In genomic region chr12:28667287-28667686, GRCm38 (mm10) we compare ENCODE assay signal across 19 mouse cellular contexts. TPM values are rescaled to one million over a fixed set of nuclear protein-coding genes. Genes with fewer than 3 reads are reported as not detected.
DNase-seq lines count a peak whose midpoint lies in the region; ATAC-seq and TF ChIP-seq lines count a peak whose summit lies in the region.
"Had no signal": no experiment of that assay in that cellular context is flagged by ENCODE, and none has a peak within 500 bp of the region (broad histone marks: within the 10 kb centered on the region; RNA-seq: fewer than 3 reads in every experiment).

No protein-coding gene starts in this region.

- H3K36me3 ChIP-seq in heart, embryonic 10.5 days = 0 out of 2 replicates have a peak, but pooled peaks cover 4% of the 10 kb centered on the region
- peaks cover 2% of the 10 kb centered on the region; the same call in 1 of the 2 replicates for H3K36me3 ChIP-seq in heart, embryonic 11.5 days (ENCODE audit: control insufficient read depth, insufficient read depth, low read length)
- H3K36me3 ChIP-seq in midbrain, embryonic 16.5 days (ENCODE audit: control insufficient read depth, insufficient read depth, low read length) = no peaks in the 10 kb centered on the region
- H3K36me3 ChIP-seq in midbrain, embryonic 14.5 days (ENCODE audit: control insufficient read depth, insufficient read depth, low read length) = peaks cover 4% of the 10 kb centered on the region; the same call in 1 of the 2 replicates
- H3K36me3 ChIP-seq in lung, embryonic 16.5 days (ENCODE audit: control insufficient read depth, insufficient read depth, low read length) = no peaks in the 10 kb centered on the region
- no peaks in the 10 kb centered on the region for H3K36me3 ChIP-seq in stomach, postnatal 0 days (ENCODE audit: control insufficient read depth, insufficient read depth, low read length)
- H3K36me3 ChIP-seq: heart, embryonic 12.5 days had no signal

- H3K27me3 ChIP-seq in heart, embryonic 10.5 days (ENCODE audit: insufficient read depth, poor library complexity, severe bottlenecking) = peaks cover 4% of the 10 kb centered on the region; the same call in 1 of the 2 replicates
- H3K27me3 ChIP-seq in heart, embryonic 11.5 days (ENCODE audit: control insufficient read depth, insufficient read depth, low read length) = no peaks in the 10 kb centered on the region
- H3K27me3 ChIP-seq in midbrain, embryonic 16.5 days (ENCODE audit: control insufficient read depth, insufficient read depth, low read depth, low read length) = no peaks in the 10 kb centered on the region
- no peaks in the 10 kb centered on the region for H3K27me3 ChIP-seq in midbrain, embryonic 14.5 days (ENCODE audit: control insufficient read depth, insufficient read depth, low read length)
- no peaks in the 10 kb centered on the region for H3K27me3 ChIP-seq in lung, embryonic 16.5 days (ENCODE audit: control insufficient read depth, insufficient read depth, low read depth, low read length)
- no peaks in the 10 kb centered on the region for H3K27me3 ChIP-seq in stomach, postnatal 0 days (ENCODE audit: control insufficient read depth, insufficient read depth, low read length)
- H3K27me3 ChIP-seq: CH12.LX; heart, embryonic 12.5 days had no signal

- no peak for TF ChIP-seq EP300 in stomach, postnatal 0 days (optimal IDR thresholded peaks at IDR 0.05)

- peak overlapping the region; percentile 59; the same call in 1 of the 2 replicates for H3K27ac ChIP-seq in heart, embryonic 10.5 days
- no peak overlapping the region for H3K27ac ChIP-seq in heart, embryonic 11.5 days (ENCODE audit: low read depth, low read length)
- H3K27ac ChIP-seq in midbrain, embryonic 16.5 days (ENCODE audit: low read length) = 0 out of 2 replicates have a peak overlapping the region, but pooled peaks have one; percentile 4
- H3K27ac ChIP-seq in midbrain, embryonic 14.5 days (replicated peaks; ENCODE audit: low read depth, low read length) = no peak overlapping the region
- peak overlapping the region; percentile 13; the same call in 1 of the 2 replicates for H3K27ac ChIP-seq in lung, embryonic 16.5 days (ENCODE audit: low read length)
- no peak overlapping the region for H3K27ac ChIP-seq in stomach, postnatal 0 days (replicated peaks)

- H3K4me3 ChIP-seq in heart, embryonic 10.5 days = no peak overlapping the region
- H3K4me3 ChIP-seq in heart, embryonic 11.5 days (ENCODE audit: low read depth, low read length) = no peak overlapping the region
- H3K4me3 ChIP-seq in midbrain, embryonic 16.5 days (ENCODE audit: low read depth, low read length) = no peak overlapping the region
- H3K4me3 ChIP-seq in midbrain, embryonic 14.5 days (replicated peaks; ENCODE audit: low read depth, low read length) = no peak overlapping the region
- no peak overlapping the region for H3K4me3 ChIP-seq in lung, embryonic 16.5 days (ENCODE audit: low read length)
- no peak overlapping the region for H3K4me3 ChIP-seq in stomach, postnatal 0 days (ENCODE audit: low read depth, low read length)
- H3K4me3 ChIP-seq: heart, embryonic 12.5 days; hindbrain, embryonic 10.5 days had no signal

- 19% methylated on average over 8 of the region's 8 CpGs for WGBS in heart, embryonic 10.5 days
- WGBS in heart, embryonic 11.5 days (ENCODE audit: insufficient replicate concordance) = 10% methylated on average over 8 of the region's 8 CpGs
- WGBS in midbrain, embryonic 16.5 days = 52% methylated on average over 8 of the region's 8 CpGs
- 63% methylated on average over 8 of the region's 8 CpGs for WGBS in midbrain, embryonic 14.5 days
- WGBS in lung, embryonic 16.5 days = under 1% methylated on average over 8 of the region's 8 CpGs
- WGBS in stomach, postnatal 0 days = 4% methylated on average over 8 of the region's 8 CpGs

- no peak overlapping the region for H3K9ac ChIP-seq in heart, embryonic 11.5 days (ENCODE audit: low read depth, low read length)
- no peak overlapping the region for H3K9ac ChIP-seq in midbrain, embryonic 16.5 days (ENCODE audit: low read depth, low read length)
- no peak overlapping the region for H3K9ac ChIP-seq in midbrain, embryonic 14.5 days (replicated peaks; ENCODE audit: low read length)
- peak overlapping the region; percentile 43 for H3K9ac ChIP-seq in lung, embryonic 16.5 days (ENCODE audit: low read length)
- no peak overlapping the region for H3K9ac ChIP-seq in stomach, postnatal 0 days (ENCODE audit: low read length)
- H3K9ac ChIP-seq: heart, embryonic 12.5 days had no signal

- ATAC-seq in heart, embryonic 11.5 days (replicated peaks; ENCODE audit: insufficient number of reproducible peaks, low FRiP score, low TSS enrichment) = no peak
- ATAC-seq in midbrain, embryonic 16.5 days = no peak
- no peak for ATAC-seq in midbrain, embryonic 14.5 days (ENCODE audit: low FRiP score, low TSS enrichment)
- ATAC-seq in lung, embryonic 16.5 days (ENCODE audit: low read depth) = peak; percentile 62
- no peak for ATAC-seq in stomach, postnatal 0 days (ENCODE audit: low FRiP score, low TSS enrichment)

- no peak for DNase-seq in heart, embryonic 10.5 days (ENCODE audit: low spot score)
- DNase-seq in midbrain, embryonic 14.5 days = no peak
- peak; percentile 21 for DNase-seq in stomach, postnatal 0 days (ENCODE audit: low spot score)
- DNase-seq in spleen, adult 18-20 months = no peak
- DNase-seq in adrenal gland, adult 18-20 months (ENCODE audit: low spot score in 2 of 2) = no peak
- DNase-seq: cerebellum, adult 11 months; cerebellum, postnatal 25 days; gastrocnemius, postnatal 25 days; kidney, adult 2 months; right cerebral cortex, adult 18-20 months; thymus, postnatal 4 days had no signal

- no peaks in the 10 kb centered on the region for H3K9me3 ChIP-seq in heart, embryonic 10.5 days
- no peaks in the 10 kb centered on the region for H3K9me3 ChIP-seq in heart, embryonic 11.5 days (replicated peaks; ENCODE audit: control insufficient read depth, low read length)
- no peaks in the 10 kb centered on the region for H3K9me3 ChIP-seq in midbrain, embryonic 16.5 days (replicated peaks; ENCODE audit: control insufficient read depth, low read length, poor library complexity, severe bottlenecking)
- no peaks in the 10 kb centered on the region for H3K9me3 ChIP-seq in midbrain, embryonic 14.5 days (ENCODE audit: control insufficient read depth, low read length)
- no peaks in the 10 kb centered on the region for H3K9me3 ChIP-seq in lung, embryonic 16.5 days (ENCODE audit: control insufficient read depth, low read length)
- H3K9me3 ChIP-seq in stomach, postnatal 0 days (ENCODE audit: control insufficient read depth, low read length) = no peaks in the 10 kb centered on the region
- H3K9me3 ChIP-seq: heart, embryonic 12.5 days; hindbrain, embryonic 10.5 days; megakaryocyte, embryonic 14.5 days had no signal

- no peak overlapping the region for H3K4me2 ChIP-seq in heart, embryonic 11.5 days
- H3K4me2 ChIP-seq in midbrain, embryonic 16.5 days (ENCODE audit: low read length) = no peak overlapping the region
- no peak overlapping the region for H3K4me2 ChIP-seq in midbrain, embryonic 14.5 days (ENCODE audit: low read length)
- peak overlapping the region; percentile 27; the same call in 1 of the 2 replicates for H3K4me2 ChIP-seq in lung, embryonic 16.5 days (ENCODE audit: low read depth, low read length)
- no peak overlapping the region for H3K4me2 ChIP-seq in stomach, postnatal 0 days (replicated peaks; ENCODE audit: low read depth)
- H3K4me2 ChIP-seq: heart, embryonic 12.5 days had no signal

- no peak for TF ChIP-seq CTCF in stomach, postnatal 0 days (IDR thresholded peaks at IDR 0.05; ENCODE audit: low read depth)

- peaks cover 15% of the 10 kb centered on the region for H3K4me1 ChIP-seq in heart, embryonic 10.5 days
- 0 out of 2 replicates have a peak, but pooled peaks cover 3% of the 10 kb centered on the region for H3K4me1 ChIP-seq in heart, embryonic 11.5 days (ENCODE audit: control insufficient read depth, insufficient read depth, low read length)
- H3K4me1 ChIP-seq in midbrain, embryonic 16.5 days (ENCODE audit: control insufficient read depth, insufficient read depth, low read length) = no peaks in the 10 kb centered on the region
- no peaks in the 10 kb centered on the region for H3K4me1 ChIP-seq in midbrain, embryonic 14.5 days (ENCODE audit: control insufficient read depth, insufficient read depth, low read length)
- peaks cover 11% of the 10 kb centered on the region for H3K4me1 ChIP-seq in lung, embryonic 16.5 days (replicated peaks; ENCODE audit: control insufficient read depth, insufficient read depth, low read length)
- no peaks in the 10 kb centered on the region for H3K4me1 ChIP-seq in stomach, postnatal 0 days (replicated peaks; ENCODE audit: control insufficient read depth, insufficient read depth)

RNA-seq across cellular contexts. Expression of gene Adi1, which starts 7.7 kb away (rescaled TPM):
- polyA plus RNA-seq in heart, embryonic 10.5 days (2016; fragmentation: Nextera tagmentation; extraction: Ambion mirVana) = 42.9 and 56.2 TPM in 2 replicates
- 44.7 and 46.2 TPM in 2 replicates for polyA plus RNA-seq in heart, embryonic 11.5 days (2014; fragmentation: Nextera tagmentation; extraction: Ambion mirVana)
- 24.6 and 24.9 TPM in 2 replicates for polyA plus RNA-seq in midbrain, embryonic 16.5 days (2015; fragmentation: Nextera tagmentation; extraction: Ambion mirVana)
- polyA plus RNA-seq in midbrain, embryonic 14.5 days (2014; fragmentation: Nextera tagmentation; extraction: Ambion mirVana) = 21.0 and 28.4 TPM in 2 replicates
- 83.1 and 84.0 TPM in 2 replicates for polyA plus RNA-seq in lung, embryonic 16.5 days (2015; fragmentation: Nextera tagmentation; extraction: Ambion mirVana)
- 50.9 and 55.2 TPM in 2 replicates for polyA plus RNA-seq in stomach, postnatal 0 days (2015; fragmentation: Nextera tagmentation; extraction: Ambion mirVana)
- total RNA-seq in adrenal gland, adult 18-20 months (2021) = 10 to 100 TPM; 74.0 to 89.9 TPM

RNA-seq across cellular contexts. Expression of gene Rnaseh1, which starts 17.9 kb away (rescaled TPM):
- 24.6 and 28.9 TPM in 2 replicates for polyA plus RNA-seq in heart, embryonic 10.5 days (2016; fragmentation: Nextera tagmentation; extraction: Ambion mirVana)
- 18.1 and 20.2 TPM in 2 replicates for polyA plus RNA-seq in heart, embryonic 11.5 days (2014; fragmentation: Nextera tagmentation; extraction: Ambion mirVana)
- polyA plus RNA-seq in midbrain, embryonic 16.5 days (2015; fragmentation: Nextera tagmentation; extraction: Ambion mirVana) = 22.4 and 25.8 TPM in 2 replicates
- polyA plus RNA-seq in midbrain, embryonic 14.5 days (2014; fragmentation: Nextera tagmentation; extraction: Ambion mirVana) = 18.3 and 18.6 TPM in 2 replicates
- 29.6 and 30.8 TPM in 2 replicates for polyA plus RNA-seq in lung, embryonic 16.5 days (2015; fragmentation: Nextera tagmentation; extraction: Ambion mirVana)
- polyA plus RNA-seq in stomach, postnatal 0 days (2015; fragmentation: Nextera tagmentation; extraction: Ambion mirVana) = 17.2 and 18.1 TPM in 2 replicates
- total RNA-seq in adrenal gland, adult 18-20 months (2021) = 10 to 100 TPM; 13.3 to 14.2 TPM

RNA-seq across cellular contexts. Expression of gene Rps7, which starts 31.5 kb away (rescaled TPM):
- 484 and 569 TPM in 2 replicates for polyA plus RNA-seq in heart, embryonic 10.5 days (2016; fragmentation: Nextera tagmentation; extraction: Ambion mirVana)
- polyA plus RNA-seq in heart, embryonic 11.5 days (2014; fragmentation: Nextera tagmentation; extraction: Ambion mirVana) = 591 and 599 TPM in 2 replicates
- polyA plus RNA-seq in midbrain, embryonic 16.5 days (2015; fragmentation: Nextera tagmentation; extraction: Ambion mirVana) = 389 and 390 TPM in 2 replicates
- polyA plus RNA-seq in midbrain, embryonic 14.5 days (2014; fragmentation: Nextera tagmentation; extraction: Ambion mirVana) = 653 and 682 TPM in 2 replicates
- 625 and 691 TPM in 2 replicates for polyA plus RNA-seq in lung, embryonic 16.5 days (2015; fragmentation: Nextera tagmentation; extraction: Ambion mirVana)
- polyA plus RNA-seq in stomach, postnatal 0 days (2015; fragmentation: Nextera tagmentation; extraction: Ambion mirVana) = 726 and 771 TPM in 2 replicates
- 100 to 1,000 TPM; 384 to 411 TPM for total RNA-seq in adrenal gland, adult 18-20 months (2021)

RNA-seq across cellular contexts. Expression of gene Colec11, which starts 44.1 kb away (rescaled TPM):
- 6.9 and 9.9 TPM in 2 replicates for polyA plus RNA-seq in heart, embryonic 10.5 days (2016; fragmentation: Nextera tagmentation; extraction: Ambion mirVana)
- 8.4 and 9.2 TPM in 2 replicates for polyA plus RNA-seq in heart, embryonic 11.5 days (2014; fragmentation: Nextera tagmentation; extraction: Ambion mirVana)
- polyA plus RNA-seq in midbrain, embryonic 16.5 days (2015; fragmentation: Nextera tagmentation; extraction: Ambion mirVana) = 0.67 and 1.2 TPM in 2 replicates
- 0.72 and 0.93 TPM in 2 replicates for polyA plus RNA-seq in midbrain, embryonic 14.5 days (2014; fragmentation: Nextera tagmentation; extraction: Ambion mirVana)
- 4.3 and 5.0 TPM in 2 replicates for polyA plus RNA-seq in lung, embryonic 16.5 days (2015; fragmentation: Nextera tagmentation; extraction: Ambion mirVana)
- polyA plus RNA-seq in stomach, postnatal 0 days (2015; fragmentation: Nextera tagmentation; extraction: Ambion mirVana) = 0.57 and 0.85 TPM in 2 replicates
- total RNA-seq in adrenal gland, adult 18-20 months (2021) = 1 to 10 TPM; 4.2 to 6.3 TPM
- total RNA-seq: CH12.LX; neutrophil, adult 5-6 weeks had no signal

Comparison
In these comparisons a context has a peak if more than half of its experiments do, and no peak if none do; other contexts are left out.
1. H3K27ac ChIP-seq: peak in heart, embryonic 10.5 days (single experiment), midbrain, embryonic 16.5 days (single experiment) and lung, embryonic 16.5 days (single experiment); none in heart, embryonic 11.5 days (single experiment), midbrain, embryonic 14.5 days (single experiment) and stomach, postnatal 0 days (single experiment).